Mouse (Mus musculus): ENCODE data around the gene Flywch1. TPM values are rescaled to one million over a fixed set of nuclear protein-coding genes. Genes with fewer than 3 reads are reported as not detected.
"Not testable (repeated sequence)": the region's sequence is repeated elsewhere in the genome, so short reads cannot be mapped to it uniquely, and the experiment has no call there.

Flywch1 gene
- polyA plus RNA-seq, 1 experiment from 2014 or later: 48.9 TPM

- Histone ChIP-seq H3K36me3 (no peaks in the 10 kb centered on the region), H3K4me3 (replicated peaks) (no peak overlapping the region), H3K9me3 (no peaks in the 10 kb centered on the region), H3K27ac (no peak overlapping the region), H3K4me2 (no peak overlapping the region), H3K27me3 (replicated peaks) (no peaks in the 10 kb centered on the region), H3K9ac (no peak overlapping the region), H3K4me1 (no peaks in the 10 kb centered on the region)
- ATAC-seq (ENCODE audit: insufficient read depth, low FRiP score, low read depth): no peak
- 69% methylated on average over 10 of the region's 10 CpGs for WGBS
Observed at GRCm38 (mm10) chr17:23776216-23776615, 4.8 kb upstream of the Flywch1 start.

GRCm38 (mm10) chr17:23774090-23774489, 2.7 kb upstream of the Flywch1 start:
- Histone ChIP-seq H3K9ac (no peak overlapping the region), H3K4me2 (no peak overlapping the region), H3K4me1 (no peaks in the 10 kb centered on the region), H3K9me3 (no peaks in the 10 kb centered on the region), H3K4me3 (replicated peaks) (no peak overlapping the region), H3K27me3 (replicated peaks) (no peaks in the 10 kb centered on the region), H3K36me3 (no peaks in the 10 kb centered on the region), H3K27ac (no peak overlapping the region)
- peak; percentile 57; the same call in 1 of the 2 replicates for ATAC-seq (ENCODE audit: insufficient read depth, low FRiP score, low read depth)
- 3% methylated on average over 12 of the region's 12 CpGs for WGBS

GRCm38 (mm10) chr17:23773676-23774075, 2.3 kb upstream of the Flywch1 start:
- H3K27me3 ChIP-seq (replicated peaks): no peaks in the 10 kb centered on the region
- H3K4me3 ChIP-seq (replicated peaks): no peak overlapping the region
- H3K9me3 ChIP-seq: no peaks in the 10 kb centered on the region
- 71% methylated on average over 6 of the region's 6 CpGs for WGBS
- no peak overlapping the region for H3K4me2 ChIP-seq
- no peaks in the 10 kb centered on the region for H3K4me1 ChIP-seq
- no peak overlapping the region for H3K9ac ChIP-seq
- no peaks in the 10 kb centered on the region for H3K36me3 ChIP-seq
- no peak for ATAC-seq (ENCODE audit: insufficient read depth, low FRiP score, low read depth)
- no peak overlapping the region for H3K27ac ChIP-seq

GRCm38 (mm10) chr17:23772219-23772556, 786 bp upstream of the Flywch1 start:
- not testable (repeated sequence) for H3K36me3 ChIP-seq; H3K9me3 ChIP-seq; H3K9ac ChIP-seq; H3K4me2 ChIP-seq; H3K4me3 ChIP-seq (replicated peaks); ATAC-seq (ENCODE audit: insufficient read depth, low FRiP score, low read depth); H3K4me1 ChIP-seq; H3K27me3 ChIP-seq (replicated peaks); H3K27ac ChIP-seq
- 67% methylated on average over 2 of the region's 2 CpGs for WGBS

- Histone ChIP-seq H3K4me3 (replicated peaks) (peak overlapping the region; percentile 77), H3K36me3 (no peaks in the 10 kb centered on the region), H3K4me1 (no peaks in the 10 kb centered on the region), H3K4me2 (peak overlapping the region; percentile 68), H3K9ac (peak overlapping the region; percentile 80), H3K27ac (peak overlapping the region; percentile 59; the same call in 1 of the 2 replicates), H3K27me3 (replicated peaks) (no peaks in the 10 kb centered on the region), H3K9me3 (no peaks in the 10 kb centered on the region)
- 1% methylated on average over 19 of the region's 19 CpGs for WGBS
- ATAC-seq (ENCODE audit: insufficient read depth, low FRiP score, low read depth): no peak; the same call in 1 of the 2 replicates
Observed at GRCm38 (mm10) chr17:23770896-23771283, 512 bp downstream of the Flywch1 start.

GRCm38 (mm10) chr17:23770493-23770892, 909 bp downstream of the Flywch1 start:
- Histone ChIP-seq H3K9me3 (no peaks in the 10 kb centered on the region), H3K4me3 (replicated peaks) (peak overlapping the region; percentile 77), H3K27ac (no peak overlapping the region), H3K36me3 (no peaks in the 10 kb centered on the region), H3K4me2 (peak overlapping the region; percentile 68), H3K27me3 (replicated peaks) (no peaks in the 10 kb centered on the region), H3K4me1 (no peaks in the 10 kb centered on the region), H3K9ac (0 out of 2 replicates have a peak overlapping the region, but pooled peaks have one; percentile 80)
- no peak for ATAC-seq (ENCODE audit: insufficient read depth, low FRiP score, low read depth)
- 37% methylated on average over 2 of the region's 2 CpGs for WGBS

- Histone ChIP-seq H3K27me3 (replicated peaks) (no peaks in the 10 kb centered on the region), H3K9ac (no peak overlapping the region), H3K36me3 (peaks cover 18% of the 10 kb centered on the region), H3K4me2 (no peak overlapping the region), H3K27ac (no peak overlapping the region), H3K4me1 (no peaks in the 10 kb centered on the region), H3K9me3 (no peaks in the 10 kb centered on the region), H3K4me3 (replicated peaks) (no peak overlapping the region)
- WGBS: 88% methylated on average over 11 of the region's 11 CpGs
- ATAC-seq (ENCODE audit: insufficient read depth, low FRiP score, low read depth): 0 out of 2 replicates have a peak, but pooled peaks have one; percentile 31
Observed at GRCm38 (mm10) chr17:23762976-23763375, 8.4 kb downstream of the Flywch1 start.

GRCm38 (mm10) chr17:23761155-23761554, 10.2 kb downstream of the Flywch1 start:
- ATAC-seq (ENCODE audit: insufficient read depth, low FRiP score, low read depth): no peak
- peaks cover 22% of the 10 kb centered on the region for H3K36me3 ChIP-seq
- no peak overlapping the region for H3K9ac ChIP-seq
- 92% methylated on average over 3 of the region's 3 CpGs for whole genome bisulfite sequencing
- no peak overlapping the region for H3K27ac ChIP-seq
- H3K4me1 ChIP-seq: no peaks in the 10 kb centered on the region
- H3K27me3 ChIP-seq (replicated peaks): no peaks in the 10 kb centered on the region
- no peak overlapping the region for H3K4me3 ChIP-seq (replicated peaks)
- no peak overlapping the region for H3K4me2 ChIP-seq
- H3K9me3 ChIP-seq: no peaks in the 10 kb centered on the region

GRCm38 (mm10) chr17:23760231-23760630, 11.2 kb downstream of the Flywch1 start:
- Histone ChIP-seq H3K9ac (no peak overlapping the region), H3K27ac (no peak overlapping the region), H3K9me3 (no peaks in the 10 kb centered on the region), H3K4me1 (no peaks in the 10 kb centered on the region), H3K27me3 (replicated peaks) (no peaks in the 10 kb centered on the region), H3K4me2 (no peak overlapping the region), H3K36me3 (peaks cover 31% of the 10 kb centered on the region), H3K4me3 (replicated peaks) (no peak overlapping the region)
- ATAC-seq (ENCODE audit: insufficient read depth, low FRiP score, low read depth): no peak
- 94% methylated on average over 9 of the region's 9 CpGs for WGBS

GRCm38 (mm10) chr17:23758801-23759200, 12.6 kb downstream of the Flywch1 start:
- Histone ChIP-seq H3K27ac (no peak overlapping the region), H3K36me3 (peaks cover 33% of the 10 kb centered on the region), H3K4me3 (replicated peaks) (no peak overlapping the region), H3K4me2 (no peak overlapping the region), H3K9ac (no peak overlapping the region), H3K27me3 (replicated peaks) (no peaks in the 10 kb centered on the region), H3K9me3 (no peaks in the 10 kb centered on the region), H3K4me1 (no peaks in the 10 kb centered on the region)
- no peak for ATAC-seq (ENCODE audit: insufficient read depth, low FRiP score, low read depth)
- 83% methylated on average over 8 of the region's 8 CpGs for WGBS

- no peak overlapping the region for H3K4me2 ChIP-seq
- no peaks in the 10 kb centered on the region for H3K9me3 ChIP-seq
- H3K9ac ChIP-seq: no peak overlapping the region
- no peak for ATAC-seq (ENCODE audit: insufficient read depth, low FRiP score, low read depth)
- H3K36me3 ChIP-seq: peaks cover 45% of the 10 kb centered on the region
- H3K4me1 ChIP-seq: no peaks in the 10 kb centered on the region
- no peak overlapping the region for H3K27ac ChIP-seq
- 91% methylated on average over 9 of the region's 9 CpGs for WGBS
- no peaks in the 10 kb centered on the region for H3K27me3 ChIP-seq (replicated peaks)
- no peak overlapping the region for H3K4me3 ChIP-seq (replicated peaks)
Observed at GRCm38 (mm10) chr17:23757581-23757980, 13.8 kb downstream of the Flywch1 start.

GRCm38 (mm10) chr17:23755689-23756088, 15.7 kb downstream of the Flywch1 start:
- H3K4me2 ChIP-seq: no peak overlapping the region
- ATAC-seq (ENCODE audit: insufficient read depth, low FRiP score, low read depth): no peak
- 73% methylated on average over 13 of the region's 13 CpGs for WGBS
- no peaks in the 10 kb centered on the region for H3K4me1 ChIP-seq
- no peaks in the 10 kb centered on the region for H3K9me3 ChIP-seq
- H3K9ac ChIP-seq: no peak overlapping the region
- no peaks in the 10 kb centered on the region for H3K27me3 ChIP-seq (replicated peaks)
- H3K27ac ChIP-seq: no peak overlapping the region
- H3K36me3 ChIP-seq: peaks cover 54% of the 10 kb centered on the region
- H3K4me3 ChIP-seq (replicated peaks): no peak overlapping the region

All from stomach, embryonic 15.5 days (tissue).